Mouse (Mus musculus) kidney, adult 18-20 months (tissue): ENCODE results near the gene Gm28710.

ENCODE experiments used
- DNase-seq: peaks from one replicate; pipeline ENCODE4 v3.0.0; 2021

Gene Gm28710

DNA sequence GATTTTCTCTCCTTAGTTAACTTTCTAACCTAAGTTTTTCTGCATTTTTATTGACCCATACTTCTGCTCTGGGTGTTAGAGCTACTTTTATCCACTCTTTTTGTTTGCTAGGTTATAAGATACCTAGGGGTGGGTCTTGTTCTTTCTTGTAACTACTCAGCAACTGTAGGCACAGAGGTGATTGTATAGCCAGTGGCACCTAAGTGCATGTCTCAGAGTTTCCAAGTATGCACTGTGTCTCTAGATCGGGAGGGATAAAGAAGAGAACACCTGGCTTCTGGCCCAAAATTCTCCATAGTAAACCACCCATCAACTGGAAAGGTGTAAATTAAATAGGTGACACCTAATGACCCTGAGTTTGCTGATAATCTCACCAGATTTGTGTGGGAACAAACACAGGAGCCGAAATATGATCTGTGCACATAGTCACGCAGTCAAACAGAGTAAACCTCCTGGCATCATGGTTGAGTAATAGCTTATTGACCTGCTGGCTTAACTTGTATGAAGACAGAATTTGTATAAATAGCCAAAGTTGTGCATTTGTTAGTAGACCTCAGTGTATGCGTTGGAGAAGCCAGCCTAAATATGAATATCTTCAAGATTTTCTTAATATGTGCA is at the start of gene Gm28710:
Gm28710 (plus strand) TSS at position 568 of the 618 bp plus-strand sequence.
- DNase-seq, result no peak

DNA sequence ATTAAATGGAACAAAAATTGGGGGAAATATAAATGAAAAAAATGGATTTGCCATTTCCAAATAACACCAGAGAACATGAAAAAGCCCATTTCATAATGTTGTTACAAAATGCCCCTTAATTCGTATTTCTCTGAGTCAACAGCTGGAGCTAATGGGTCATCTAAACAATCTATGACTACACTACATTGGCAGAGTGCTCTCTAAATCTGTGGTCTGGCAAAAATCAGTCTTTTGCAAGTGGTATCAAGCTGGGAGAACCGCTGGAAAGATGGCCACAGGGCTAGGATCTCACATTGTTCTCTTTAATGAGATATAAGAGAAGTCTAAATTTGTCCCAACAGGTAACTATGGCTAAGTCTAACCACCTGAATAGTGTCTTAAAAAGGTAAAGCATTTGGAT is 14.4 kb upstream of the Gm28710 start:
- no peak for DNase-seq

DNA sequence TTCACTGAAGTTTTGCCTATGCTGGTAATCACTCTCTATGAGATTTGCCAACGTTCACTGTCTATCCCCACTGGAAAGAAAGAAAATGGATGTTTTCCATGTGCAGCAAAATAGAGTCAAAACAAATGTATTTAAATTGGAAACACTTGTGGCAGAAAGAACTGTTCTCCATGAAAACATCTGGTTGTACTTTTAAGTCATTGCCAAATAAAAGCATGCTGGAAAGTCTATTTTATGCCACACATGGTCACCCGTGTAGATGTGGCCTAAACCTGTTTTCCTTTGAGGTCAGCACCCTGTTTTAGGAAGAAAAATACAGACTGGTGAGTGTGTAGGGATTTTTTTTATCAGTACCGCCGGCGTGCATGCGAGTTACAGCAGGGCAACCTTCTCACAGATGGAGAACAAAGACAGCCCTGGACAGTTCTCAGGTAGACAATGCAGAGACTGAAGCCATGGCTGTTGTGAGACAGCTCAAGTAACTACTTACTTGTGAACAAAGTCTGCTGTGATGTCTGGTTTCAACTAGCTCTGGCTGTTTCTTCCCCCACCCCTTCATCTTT is 12.9 kb upstream of the Gm28710 start:
- DNase-seq, result no peak

DNA sequence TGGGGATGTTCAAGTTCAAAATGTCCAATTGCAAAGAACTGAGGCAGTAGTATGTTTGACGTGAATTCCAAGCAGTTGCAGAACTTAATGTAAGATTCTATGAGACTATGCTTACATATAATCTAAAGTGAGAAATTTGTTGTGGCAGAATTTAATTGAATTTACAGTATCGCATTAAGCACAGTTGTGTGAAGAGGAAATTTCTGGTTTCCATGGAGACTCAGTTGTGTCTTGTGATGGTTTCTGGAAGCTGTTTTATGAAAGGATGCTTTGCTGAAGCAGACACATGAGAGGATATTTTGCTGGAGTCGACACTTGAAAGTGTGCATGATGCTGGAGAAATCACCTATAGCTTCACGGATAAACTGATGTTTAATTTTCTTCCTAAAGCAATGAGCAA is 6.0 kb upstream of the Gm28710 start:
- DNase-seq, result no peak

DNA sequence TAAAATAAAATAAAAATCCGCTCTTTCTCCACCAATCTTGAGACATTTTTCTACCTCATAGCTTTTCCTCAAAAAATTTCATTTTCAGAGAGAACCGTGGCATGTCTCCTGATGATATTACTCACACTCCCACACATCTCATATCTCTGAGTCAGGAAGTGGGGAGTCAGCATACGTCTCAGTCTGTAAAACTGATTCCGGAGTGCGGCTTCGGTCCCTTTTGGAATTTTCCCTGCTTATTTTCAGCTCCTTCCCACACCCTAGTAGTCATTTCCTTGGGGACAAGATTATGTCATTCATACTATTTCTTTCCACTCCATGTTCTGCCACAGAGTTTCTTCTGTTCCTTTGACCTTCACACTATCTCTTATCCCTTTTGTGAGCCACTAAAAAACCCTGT is 3.4 kb downstream of the Gm28710 start:
- DNase-seq, result no peak

DNA sequence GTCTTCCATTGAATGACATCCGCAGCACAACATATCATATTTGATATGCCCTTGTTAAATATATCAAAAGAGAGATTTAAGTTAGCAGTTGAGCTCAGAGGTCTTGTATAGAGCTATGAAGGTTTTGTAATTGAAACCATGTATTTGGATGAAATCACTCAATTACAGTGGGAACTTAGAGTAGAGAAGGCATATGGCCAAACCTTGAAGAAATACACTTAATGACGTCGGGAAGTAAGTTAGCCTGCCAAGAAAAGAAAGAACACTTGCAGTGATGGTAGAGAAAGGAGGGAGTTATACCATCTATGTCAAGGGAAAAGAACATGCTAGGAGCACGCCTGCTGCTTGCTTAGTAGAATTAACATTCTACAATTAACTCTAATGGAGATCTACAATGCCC is 11.1 kb downstream of the Gm28710 start:
- no peak for DNase-seq

DNA sequence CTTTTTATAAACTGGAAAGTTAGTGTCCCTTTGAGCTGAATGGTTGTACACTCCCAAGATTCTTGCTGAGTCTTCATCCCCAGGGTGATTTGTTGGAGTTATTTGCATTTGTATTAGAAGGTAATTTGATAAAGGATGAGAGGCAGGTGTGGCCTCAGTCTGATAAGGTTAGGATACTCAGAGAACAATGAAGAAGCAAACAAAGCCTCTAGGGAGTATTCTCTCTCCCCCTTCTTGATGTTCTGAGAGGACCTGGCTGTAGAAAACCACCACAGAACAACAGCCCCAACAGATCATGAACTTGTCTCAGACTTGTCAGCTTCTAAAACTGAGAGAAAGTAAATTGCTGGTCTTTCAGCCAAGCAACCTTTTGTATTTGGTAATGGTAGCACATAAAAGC is 47.4 kb downstream of the Gm28710 start:
- no peak for DNase-seq

DNA sequence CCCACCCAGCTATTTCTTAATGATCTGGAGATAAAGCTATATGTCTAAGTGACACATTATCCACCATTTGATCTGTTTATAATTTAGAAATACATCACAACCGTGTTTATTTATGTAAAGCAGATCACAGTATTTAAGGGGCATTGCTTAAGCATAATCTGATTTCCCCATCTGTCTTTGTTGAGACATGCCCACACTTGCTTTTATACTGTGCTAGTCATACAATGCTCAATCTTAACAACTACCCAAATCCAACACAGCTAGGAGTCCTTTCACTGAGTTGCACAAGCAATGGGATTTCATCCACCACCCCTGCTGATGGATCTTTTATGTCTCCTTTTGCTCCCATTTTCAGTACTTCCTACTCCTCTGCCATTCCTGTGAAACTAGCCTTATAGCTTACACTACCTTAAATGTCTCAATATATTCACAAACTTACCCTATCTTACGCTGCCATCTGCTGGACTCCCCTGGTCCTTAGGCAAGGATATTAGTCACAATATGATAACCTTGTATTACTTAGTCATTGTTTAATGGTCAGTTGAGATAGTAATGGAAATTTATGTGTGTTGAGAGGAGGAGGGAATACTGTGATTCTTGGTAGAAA is 77.8 kb downstream of the Gm28710 start:
- DNase-seq, result peak; percentile 4

DNA sequence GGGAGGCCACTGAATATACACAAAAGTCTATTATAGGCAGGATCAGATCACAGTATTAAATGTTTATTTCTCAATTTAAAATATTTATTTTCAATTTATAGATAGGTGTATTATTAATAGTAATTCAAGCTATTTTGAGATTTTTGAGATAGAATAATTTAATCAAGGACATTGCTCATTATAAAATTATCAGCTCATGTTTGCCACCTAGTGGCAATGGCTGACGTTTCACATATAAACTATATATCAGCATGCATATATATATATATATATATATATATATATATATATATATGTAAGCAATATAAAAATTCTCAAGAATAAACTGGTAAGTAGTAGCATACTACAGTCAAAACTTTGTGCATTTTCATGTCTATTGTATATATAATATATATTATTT is 102.6 kb downstream of the Gm28710 start:
- no peak for DNase-seq

DNA sequence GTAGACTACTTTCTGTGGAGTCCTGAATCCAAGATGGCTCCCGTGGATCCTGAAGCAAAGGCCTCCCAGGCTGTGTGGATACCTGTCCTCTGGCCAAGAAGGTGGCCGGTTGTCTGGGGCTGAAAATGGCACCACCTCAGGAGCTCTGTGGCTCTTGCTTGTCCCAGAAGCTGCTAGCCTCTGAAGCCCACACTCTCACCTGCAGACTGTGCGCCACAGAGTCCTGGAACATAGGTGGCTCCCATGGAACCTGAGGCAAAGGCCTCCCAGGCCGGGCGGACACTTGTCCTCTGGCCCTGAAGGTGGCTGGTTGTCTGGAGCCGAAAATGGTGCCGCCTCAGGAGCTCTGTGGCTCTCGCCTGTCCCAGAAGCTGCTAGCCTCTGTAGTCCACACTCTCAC is 128.2 kb downstream of the Gm28710 start:
- no peak for DNase-seq

DNA sequence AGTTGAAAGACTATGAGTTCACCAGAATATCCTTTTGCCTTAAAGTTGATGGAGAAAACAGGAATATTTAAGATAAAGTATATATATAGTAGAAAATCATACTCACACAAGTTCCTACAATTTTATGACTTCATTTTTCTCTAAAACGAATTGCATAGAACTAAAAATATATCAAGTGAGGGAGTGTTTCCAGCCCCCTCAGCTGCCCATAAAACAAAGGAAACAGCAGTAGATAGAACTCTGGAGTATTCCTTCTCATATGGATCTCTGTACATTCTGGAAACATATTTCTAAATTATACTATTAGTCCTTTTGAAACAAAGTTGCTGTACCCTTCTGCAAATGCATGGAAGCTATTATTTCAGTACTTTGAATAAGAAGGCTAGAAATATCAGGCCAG is 130.9 kb downstream of the Gm28710 start:
- no peak for DNase-seq
